ENCODE assay signal across 19 mouse cellular contexts in the genomic region with DNA sequence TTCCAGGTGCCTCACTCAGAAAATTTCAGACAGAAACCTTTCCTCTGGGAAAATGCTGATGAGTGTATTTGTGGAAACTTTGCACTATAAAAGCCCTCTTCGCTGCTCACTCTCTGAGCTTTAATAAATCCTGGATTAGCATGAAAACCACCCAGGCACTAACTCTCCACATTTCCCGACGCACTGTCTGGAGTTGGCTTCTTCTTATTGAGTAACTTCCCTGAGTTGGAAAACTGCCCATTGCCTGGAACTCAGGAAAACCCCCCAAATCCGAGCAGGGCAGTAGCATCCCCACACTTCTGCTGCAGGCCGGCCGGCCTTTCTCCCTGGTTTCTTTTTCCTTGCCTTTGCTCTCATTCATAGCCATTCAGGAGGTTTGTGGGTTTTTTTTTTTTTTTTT.
"Had no signal": no experiment of that assay in that cellular context is flagged by ENCODE, and none has a peak within 500 bp of the region (broad histone marks: within the 10 kb centered on the region; RNA-seq: fewer than 3 reads in every experiment).

No protein-coding gene starts in this region.

- H3K4me1 ChIP-seq: limb, embryonic 15.5 days; lung, embryonic 15.5 days; midbrain, embryonic 15.5 days; neural tube, embryonic 12.5 days; neural tube, embryonic 15.5 days had no signal

- H3K36me3 ChIP-seq: limb, embryonic 15.5 days; lung, embryonic 15.5 days; midbrain, embryonic 10.5 days; midbrain, embryonic 15.5 days; neural tube, embryonic 12.5 days; neural tube, embryonic 15.5 days had no signal

- H3K4me3 ChIP-seq: limb, embryonic 15.5 days; lung, embryonic 15.5 days; megakaryocyte, embryonic 14.5 days; midbrain, embryonic 10.5 days; midbrain, embryonic 15.5 days; neural tube, embryonic 12.5 days; neural tube, embryonic 15.5 days had no signal

- H3K9ac ChIP-seq: limb, embryonic 15.5 days; liver, embryonic 14.5 days; liver, postnatal 0 days; lung, embryonic 15.5 days; midbrain, embryonic 15.5 days; neural tube, embryonic 12.5 days; neural tube, embryonic 15.5 days had no signal

- ATAC-seq: intestine, embryonic 16.5 days; liver, postnatal 0 days; midbrain, embryonic 15.5 days had no signal

- H3K27ac ChIP-seq: limb, embryonic 15.5 days; liver, embryonic 14.5 days; lung, embryonic 15.5 days; midbrain, embryonic 10.5 days; midbrain, embryonic 15.5 days; neural tube, embryonic 12.5 days; neural tube, embryonic 15.5 days had no signal

- H3K27me3 ChIP-seq: limb, embryonic 15.5 days; midbrain, embryonic 15.5 days; neural tube, embryonic 12.5 days; neural tube, embryonic 15.5 days had no signal

- H3K4me2 ChIP-seq: limb, embryonic 15.5 days; liver, embryonic 11.5 days; lung, embryonic 15.5 days; midbrain, embryonic 15.5 days; neural tube, embryonic 12.5 days; neural tube, embryonic 15.5 days had no signal

- H3K9me3 ChIP-seq: limb, embryonic 15.5 days; lung, embryonic 15.5 days; midbrain, embryonic 10.5 days; midbrain, embryonic 15.5 days; neural tube, embryonic 12.5 days; neural tube, embryonic 15.5 days had no signal

- DNase-seq: kidney, adult 18-20 months; kidney, adult 9 months; kidney, postnatal 14 days; kidney, postnatal 4 days; layer of hippocampus, adult 9-11 months; liver, postnatal 0 days; lung, postnatal 36 days; thymus, adult 18-20 months; thymus, postnatal 36 days had no signal
